Mouse (Mus musculus) adrenal gland, adult 8-10 months (tissue): Measurements from ENCODE around the gene Pced1b. TPM values are rescaled to one million over a fixed set of nuclear protein-coding genes. Genes with fewer than 3 reads are reported as not detected.

Source experiments
- DNase-seq: peaks from one replicate; pipeline ENCODE4 v3.0.0; 2022
- total RNA-seq, 4 experiments: library from RNA; stranded (reverse); gene quantifications; 2 replicates each; pipeline ENCODE4 v1.2.4; 2022

Gene Pced1b
- total RNA-seq, 4 experiments from 2014 or later = 23.1 to 47.0 (median 29.6) TPM

GRCm38 (mm10) chr15:97257206-97257775 is 10.4 kb downstream of the Pced1b start:
- DNase-seq = no peak

- DNase-seq = no peak
These were observed 11.8 kb downstream of the Pced1b start for GRCm38 (mm10) chr15:97258483-97259230.

GRCm38 (mm10) chr15:97259300-97259699 is 12.4 kb downstream of the Pced1b start:
- DNase-seq = no peak

- no peak for DNase-seq
These were observed 13.2 kb downstream of the Pced1b start for GRCm38 (mm10) chr15:97259968-97260597.

GRCm38 (mm10) chr15:97262251-97262650 is 15.3 kb downstream of the Pced1b start:
- DNase-seq = no peak

- no peak for DNase-seq
These were observed 19.4 kb downstream of the Pced1b start for GRCm38 (mm10) chr15:97266236-97266845.

- no peak for DNase-seq
These were observed 20.3 kb downstream of the Pced1b start for GRCm38 (mm10) chr15:97267094-97267695.

GRCm38 (mm10) chr15:97271985-97272697 is 25.2 kb downstream of the Pced1b start:
- no peak for DNase-seq

- no peak for DNase-seq
These were observed 25.9 kb downstream of the Pced1b start for GRCm38 (mm10) chr15:97272831-97273230.

- DNase-seq = no peak
These were observed 28.9 kb downstream of the Pced1b start for GRCm38 (mm10) chr15:97275626-97276395.

- no peak for DNase-seq
These were observed 29.8 kb downstream of the Pced1b start for GRCm38 (mm10) chr15:97276660-97277153.

- no peak for DNase-seq
These were observed 30.4 kb downstream of the Pced1b start for GRCm38 (mm10) chr15:97277328-97277727.

GRCm38 (mm10) chr15:97278340-97278948 is 31.5 kb downstream of the Pced1b start:
- DNase-seq = no peak

GRCm38 (mm10) chr15:97280131-97280530 is 33.2 kb downstream of the Pced1b start:
- DNase-seq = no peak

GRCm38 (mm10) chr15:97280776-97281175 is 33.9 kb downstream of the Pced1b start:
- DNase-seq = no peak

GRCm38 (mm10) chr15:97281712-97282571 is 35.0 kb downstream of the Pced1b start:
- no peak for DNase-seq

- no peak for DNase-seq
These were observed 35.6 kb downstream of the Pced1b start for GRCm38 (mm10) chr15:97282572-97282881.

- no peak for DNase-seq
These were observed 37.3 kb downstream of the Pced1b start for GRCm38 (mm10) chr15:97284201-97284600.

- DNase-seq = no peak
These were observed 38.8 kb downstream of the Pced1b start for GRCm38 (mm10) chr15:97285665-97286212.

- DNase-seq = no peak
These were observed 39.8 kb downstream of the Pced1b start for GRCm38 (mm10) chr15:97286731-97287130.
